Mouse (Mus musculus) heart, embryonic 14.5 days (tissue): Measurements from ENCODE around the gene B3gnt3. TPM values are rescaled to one million over a fixed set of nuclear protein-coding genes. Genes with fewer than 3 reads are reported as not detected.

Experiments
- polyA plus RNA-seq: library from polyadenylated mRNA; unstranded; fragments of >200 nt; fragmentation: Nextera tagmentation; extraction: Ambion mirVana; gene quantifications from 2 replicates; pipeline ENCODE4 v1.2.1, GENCODE M21; 2014

The B3gnt3 gene
- polyA plus RNA-seq, 1 experiment from 2014 or later = 3.1 TPM

Other genes starting within 250 kb of the B3gnt3 start
- gene Abhd8, start 238.1 kb downstream of the B3gnt3 start, polyA plus RNA-seq = 20.8 and 29.2 TPM in 2 replicates
- gene Mrpl34, start 236.8 kb downstream of the B3gnt3 start, polyA plus RNA-seq = 191 and 193 TPM in 2 replicates
- 76.7 and 79.1 TPM in 2 replicates for gene Dda1, start 232.6 kb downstream of the B3gnt3 start, polyA plus RNA-seq
- gene Ano8, start 215.8 kb downstream of the B3gnt3 start, polyA plus RNA-seq = 1.5 and 1.8 TPM in 2 replicates
- gene Gtpbp3, start 213.7 kb downstream of the B3gnt3 start, polyA plus RNA-seq = 3.3 and 4.4 TPM in 2 replicates
- gene Plvap, start 190.0 kb downstream of the B3gnt3 start, polyA plus RNA-seq = 109 and 121 TPM in 2 replicates
- gene Ccdc194, start 176.1 kb downstream of the B3gnt3 start, polyA plus RNA-seq = 0.35 and 0.89 TPM in 2 replicates
- 10.8 and 19.0 TPM in 2 replicates for gene Bst2, start 164.3 kb downstream of the B3gnt3 start, polyA plus RNA-seq
- 62.2 and 64.0 TPM in 2 replicates for gene Mvb12a, start 158.9 kb downstream of the B3gnt3 start, polyA plus RNA-seq
- gene Tmem221, start 142.9 kb downstream of the B3gnt3 start, polyA plus RNA-seq = 0.53 TPM in 1 of 2 replicates, not detected in the other
- not detected in 2 replicates for gene Nxnl1, start 135.2 kb downstream of the B3gnt3 start, polyA plus RNA-seq
- gene Slc27a1, start 132.9 kb downstream of the B3gnt3 start, polyA plus RNA-seq = 14.6 and 15.3 TPM in 2 replicates
- gene Pgls, start 109.6 kb downstream of the B3gnt3 start, polyA plus RNA-seq = 199 and 201 TPM in 2 replicates
- gene Fam129c, start 104.1 kb downstream of the B3gnt3 start, polyA plus RNA-seq = 1.4 and 1.5 TPM in 2 replicates
- 58.1 and 61.6 TPM in 2 replicates for gene Colgalt1, start 90.8 kb downstream of the B3gnt3 start, polyA plus RNA-seq
- gene Unc13a, start 30.0 kb downstream of the B3gnt3 start, polyA plus RNA-seq = 0.38 and 0.89 TPM in 2 replicates
- gene Jak3, start 25.5 kb downstream of the B3gnt3 start, polyA plus RNA-seq = 5.9 and 6.3 TPM in 2 replicates
- gene Insl3, start 12.6 kb downstream of the B3gnt3 start, polyA plus RNA-seq = 2.4 and 2.7 TPM in 2 replicates
- 0.61 and 1.4 TPM in 2 replicates for gene Fcho1, start 23.9 kb upstream of the B3gnt3 start, polyA plus RNA-seq
- 4.9 and 5.8 TPM in 2 replicates for gene Zfp709, start 180.2 kb upstream of the B3gnt3 start, polyA plus RNA-seq
- gene Zfp882, start 206.8 kb upstream of the B3gnt3 start, polyA plus RNA-seq = 3.5 and 3.8 TPM in 2 replicates
- 27.8 and 28.2 TPM in 2 replicates for gene Zfp617, start 206.8 kb upstream of the B3gnt3 start, polyA plus RNA-seq
- gene Zfp961, start 249.2 kb upstream of the B3gnt3 start, polyA plus RNA-seq = 13.6 and 15.0 TPM in 2 replicates